Mouse (Mus musculus): ENCODE measurements around the gene Ythdf1. TPM values are rescaled to one million over a fixed set of nuclear protein-coding genes. Genes with fewer than 3 reads are reported as not detected.

The Ythdf1 gene
- polyA plus RNA-seq, 1 experiment from 2014 or later: 57.3 TPM

DNA sequence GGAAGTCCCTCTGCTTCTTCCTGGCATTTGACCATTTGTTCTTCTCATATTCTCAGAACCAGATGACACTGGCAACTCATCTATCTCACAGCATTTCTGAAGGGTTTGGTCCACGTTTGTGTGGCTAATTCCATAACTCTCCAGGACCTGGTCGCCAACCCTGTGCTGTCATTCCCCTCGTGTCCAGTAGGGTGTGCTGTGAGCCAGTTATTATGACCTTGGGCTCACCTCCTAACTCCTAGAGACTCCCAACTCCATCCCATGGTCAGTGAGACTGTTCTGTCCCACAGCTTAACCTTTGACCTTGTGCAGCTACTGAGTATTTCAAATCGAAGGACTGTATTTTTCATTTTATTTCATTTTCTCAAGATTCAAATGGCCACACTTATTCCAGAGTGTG is 4.4 kb upstream of the Ythdf1 start:
- H3K4me2 ChIP-seq (replicated peaks; ENCODE audit: low read depth, low read length): no peak overlapping the region
- ATAC-seq (ENCODE audit: low FRiP score): no peak
- H3K36me3 ChIP-seq (ENCODE audit: control insufficient read depth, insufficient read depth, low read length): no peaks in the 10 kb centered on the region
- H3K27me3 ChIP-seq (ENCODE audit: control insufficient read depth, insufficient read depth, low read length): no peaks in the 10 kb centered on the region
- 14% methylated on average over 4 of the region's 4 CpGs for WGBS
- no peaks in the 10 kb centered on the region for H3K4me1 ChIP-seq (replicated peaks; ENCODE audit: control insufficient read depth, insufficient read depth, low read length)
- no peak overlapping the region for H3K27ac ChIP-seq (ENCODE audit: low read depth, low read length)
- H3K9me3 ChIP-seq (ENCODE audit: control insufficient read depth, low read length): no peaks in the 10 kb centered on the region
- peak; percentile 89 for DNase-seq (ENCODE audit: low spot score)
- no peak overlapping the region for H3K9ac ChIP-seq (ENCODE audit: low read depth, low read length)
- no peak overlapping the region for H3K4me3 ChIP-seq (ENCODE audit: low read depth, low read length)

DNA sequence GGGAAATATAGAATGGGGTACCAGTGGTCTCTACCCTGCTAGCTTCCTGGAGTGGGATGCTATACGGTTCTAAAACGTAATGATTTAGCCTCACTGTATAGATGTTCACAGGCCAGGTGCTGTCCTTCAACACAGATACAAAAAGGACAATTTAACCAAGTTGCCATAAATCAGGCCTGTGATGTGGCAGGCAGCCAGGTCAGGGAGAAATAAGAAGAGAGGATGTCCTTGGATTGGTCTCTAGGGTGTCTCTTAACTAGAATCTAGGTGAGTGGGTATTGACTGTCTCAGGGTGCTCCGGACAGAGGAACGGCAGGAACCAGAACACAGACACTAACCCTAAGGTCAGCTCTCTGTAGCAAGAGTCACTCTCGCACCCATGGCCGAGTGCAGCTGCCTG is 2.0 kb upstream of the Ythdf1 start:
- no peak overlapping the region for H3K9ac ChIP-seq (ENCODE audit: low read depth, low read length)
- no peak overlapping the region for H3K4me3 ChIP-seq (ENCODE audit: low read depth, low read length)
- H3K36me3 ChIP-seq (ENCODE audit: control insufficient read depth, insufficient read depth, low read length): no peaks in the 10 kb centered on the region
- no peak for ATAC-seq (ENCODE audit: low FRiP score)
- no peaks in the 10 kb centered on the region for H3K27me3 ChIP-seq (ENCODE audit: control insufficient read depth, insufficient read depth, low read length)
- no peak overlapping the region for H3K4me2 ChIP-seq (replicated peaks; ENCODE audit: low read depth, low read length)
- no peaks in the 10 kb centered on the region for H3K9me3 ChIP-seq (ENCODE audit: control insufficient read depth, low read length)
- no peak overlapping the region for H3K27ac ChIP-seq (ENCODE audit: low read depth, low read length)
- no peak for DNase-seq (ENCODE audit: low spot score)
- 94% methylated on average over 6 of the region's 6 CpGs for WGBS
- no peaks in the 10 kb centered on the region for H3K4me1 ChIP-seq (replicated peaks; ENCODE audit: control insufficient read depth, insufficient read depth, low read length)

DNA sequence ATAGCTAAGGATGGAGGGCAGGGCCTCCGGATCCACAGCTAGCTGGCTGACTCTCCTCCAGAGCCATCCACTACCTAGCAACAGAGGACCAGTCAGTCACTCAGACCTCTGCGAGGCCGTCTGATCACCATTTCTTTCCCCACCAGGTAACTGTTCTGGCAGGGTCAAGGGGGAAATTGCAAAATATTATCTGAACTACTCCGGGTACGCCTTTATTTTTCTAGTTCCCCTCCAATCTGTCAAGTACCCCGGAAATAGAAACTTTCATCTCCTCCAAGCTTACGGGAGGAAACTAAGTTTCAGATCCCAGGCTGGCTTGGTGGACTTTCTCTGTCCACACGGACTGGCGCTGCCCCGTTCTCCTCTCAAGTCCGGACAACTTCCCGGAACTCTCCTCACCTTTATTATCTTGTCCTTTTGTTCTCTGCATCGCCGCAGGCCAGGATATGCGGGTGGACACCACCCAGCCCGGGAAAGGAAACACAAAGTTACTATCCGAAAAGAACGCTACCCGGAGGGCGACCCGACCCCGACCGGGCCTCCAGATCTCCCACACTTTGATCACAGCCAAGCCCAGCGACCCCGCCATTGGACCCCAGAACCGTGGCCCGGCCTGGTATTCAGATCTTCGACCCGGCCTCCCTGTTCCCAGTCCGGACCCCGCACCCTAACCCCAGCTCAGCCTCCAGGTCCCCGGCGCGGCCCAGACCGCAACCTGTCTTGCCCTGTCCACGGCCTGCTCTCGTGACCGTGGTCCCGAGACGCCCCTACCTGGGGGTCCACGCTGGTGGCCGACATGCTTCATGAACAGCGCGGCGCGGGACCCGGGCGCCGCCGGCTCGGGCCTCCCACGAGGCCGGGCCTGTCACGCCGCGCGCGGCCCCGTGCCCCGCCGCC is 588 bp downstream of the Ythdf1 start:
- Histone ChIP-seq H3K4me1 (replicated peaks; ENCODE audit: control insufficient read depth, insufficient read depth, low read length) (no peaks in the 10 kb centered on the region), H3K9ac (ENCODE audit: low read depth, low read length) (peak overlapping the region; percentile 96), H3K27me3 (ENCODE audit: control insufficient read depth, insufficient read depth, low read length) (no peaks in the 10 kb centered on the region), H3K4me2 (replicated peaks; ENCODE audit: low read depth, low read length) (peak overlapping the region; percentile 81), H3K36me3 (ENCODE audit: control insufficient read depth, insufficient read depth, low read length) (peaks cover 2% of the 10 kb centered on the region; the same call in 1 of the 2 replicates), H3K9me3 (ENCODE audit: control insufficient read depth, low read length) (no peaks in the 10 kb centered on the region), H3K27ac (ENCODE audit: low read depth, low read length) (peak overlapping the region; percentile 47; the same call in 1 of the 2 replicates), H3K4me3 (ENCODE audit: low read depth, low read length) (peak overlapping the region; percentile 100)
- DNase-seq (ENCODE audit: low spot score) (no peak), ATAC-seq (ENCODE audit: low FRiP score) (peak; percentile 68)
- WGBS: under 1% methylated on average over 53 of the region's 61 CpGs

DNA sequence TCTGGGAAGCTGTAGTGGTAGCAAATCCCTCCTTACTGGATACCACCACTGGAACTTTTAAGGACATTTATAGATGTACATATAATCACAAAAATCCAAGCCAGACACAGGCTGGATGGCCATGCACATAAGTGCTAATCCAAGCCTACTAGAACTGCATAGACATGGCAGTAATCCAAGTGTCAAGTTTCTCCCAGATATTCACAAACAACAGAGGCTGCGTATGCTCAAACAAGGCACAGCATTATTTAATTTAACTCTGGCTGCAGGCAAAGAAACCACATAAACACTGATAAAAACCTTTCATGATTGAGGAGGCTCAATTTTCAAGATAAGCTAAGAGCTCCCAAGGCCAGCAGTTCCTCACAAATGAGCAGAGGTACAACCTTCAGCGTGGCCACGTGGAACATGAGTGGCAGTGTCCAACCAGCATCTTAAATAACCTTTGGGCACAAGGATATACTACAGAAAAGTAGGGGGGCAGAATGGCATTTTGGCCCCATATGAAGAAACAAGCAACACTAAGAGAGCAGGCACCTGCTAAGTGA is 4.8 kb downstream of the Ythdf1 start:
- H3K4me2 ChIP-seq (replicated peaks; ENCODE audit: low read depth, low read length): no peak overlapping the region
- H3K36me3 ChIP-seq (ENCODE audit: control insufficient read depth, insufficient read depth, low read length): peaks cover 16% of the 10 kb centered on the region
- no peak overlapping the region for H3K27ac ChIP-seq (ENCODE audit: low read depth, low read length)
- no peak overlapping the region for H3K9ac ChIP-seq (ENCODE audit: low read depth, low read length)
- no peaks in the 10 kb centered on the region for H3K4me1 ChIP-seq (replicated peaks; ENCODE audit: control insufficient read depth, insufficient read depth, low read length)
- 93% methylated on average over 3 of the region's 3 CpGs for WGBS
- no peak for ATAC-seq (ENCODE audit: low FRiP score)
- H3K4me3 ChIP-seq (ENCODE audit: low read depth, low read length): no peak overlapping the region
- DNase-seq (ENCODE audit: low spot score): no peak
- H3K9me3 ChIP-seq (ENCODE audit: control insufficient read depth, low read length): no peaks in the 10 kb centered on the region
- H3K27me3 ChIP-seq (ENCODE audit: control insufficient read depth, insufficient read depth, low read length): no peaks in the 10 kb centered on the region

DNA sequence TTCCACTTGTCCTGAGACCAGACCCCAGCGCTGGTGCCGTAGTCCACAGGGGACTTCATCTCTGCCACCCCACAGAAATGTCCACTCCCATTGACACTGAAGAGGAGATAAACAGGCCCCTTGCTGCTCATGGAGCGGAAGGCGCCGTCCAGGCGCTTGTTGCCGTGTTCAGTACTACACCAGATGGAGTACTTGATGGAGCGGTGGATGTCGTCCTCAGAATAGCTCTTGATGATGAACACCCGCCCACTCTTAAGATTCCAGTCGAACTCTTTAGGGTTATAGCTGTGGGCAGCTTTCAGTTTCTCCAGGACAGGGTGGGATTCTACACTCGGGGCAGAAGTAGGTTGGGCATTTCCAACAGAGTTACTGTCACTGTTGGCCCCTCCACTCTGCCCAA is 9.8 kb downstream of the Ythdf1 start:
- Histone ChIP-seq H3K27ac (ENCODE audit: low read depth, low read length) (no peak overlapping the region), H3K4me3 (ENCODE audit: low read depth, low read length) (no peak overlapping the region), H3K9ac (ENCODE audit: low read depth, low read length) (no peak overlapping the region), H3K4me2 (replicated peaks; ENCODE audit: low read depth, low read length) (no peak overlapping the region), H3K4me1 (replicated peaks; ENCODE audit: control insufficient read depth, insufficient read depth, low read length) (no peaks in the 10 kb centered on the region), H3K27me3 (ENCODE audit: control insufficient read depth, insufficient read depth, low read length) (no peaks in the 10 kb centered on the region), H3K36me3 (ENCODE audit: control insufficient read depth, insufficient read depth, low read length) (peaks cover 17% of the 10 kb centered on the region), H3K9me3 (ENCODE audit: control insufficient read depth, low read length) (no peaks in the 10 kb centered on the region)
- WGBS: 93% methylated on average over 12 of the region's 12 CpGs
- DNase-seq (ENCODE audit: low spot score) (no peak), ATAC-seq (ENCODE audit: low FRiP score) (no peak)

DNA sequence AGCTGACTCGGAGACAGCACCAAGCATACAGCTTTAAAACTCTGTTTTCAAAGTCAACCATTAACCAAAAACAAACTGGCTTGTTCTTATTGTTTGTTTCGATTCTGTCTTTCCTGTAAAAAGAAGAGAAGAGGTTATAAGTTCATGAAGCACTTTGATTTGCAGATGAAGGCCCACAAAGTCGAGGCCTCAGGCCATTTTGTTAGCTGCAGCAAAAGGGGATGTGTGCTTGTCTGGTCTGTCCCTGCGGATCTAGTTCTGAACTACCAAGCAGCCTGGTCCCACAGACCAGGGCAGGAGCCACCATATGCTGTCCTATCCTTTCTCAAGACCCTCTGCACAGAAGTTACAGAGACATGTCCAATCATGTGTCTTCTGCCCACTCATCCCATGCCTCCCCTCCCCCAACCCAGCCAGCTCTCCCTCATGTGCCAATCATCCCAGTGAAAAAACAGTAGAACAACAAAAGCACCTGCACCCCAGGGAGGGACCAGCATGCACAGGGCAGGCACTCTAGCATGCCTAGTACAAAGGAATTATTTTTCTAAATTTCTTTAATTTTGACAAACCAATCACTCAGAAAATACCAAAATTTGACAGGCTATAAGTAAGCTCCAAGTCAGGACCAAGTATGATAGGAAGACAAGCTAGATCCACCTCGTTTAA is 15.1 kb downstream of the Ythdf1 start:
- Histone ChIP-seq H3K27me3 (ENCODE audit: control insufficient read depth, insufficient read depth, low read length) (no peaks in the 10 kb centered on the region), H3K4me1 (replicated peaks; ENCODE audit: control insufficient read depth, insufficient read depth, low read length) (no peaks in the 10 kb centered on the region), H3K36me3 (ENCODE audit: control insufficient read depth, insufficient read depth, low read length) (0 out of 2 replicates have a peak, but pooled peaks cover 2% of the 10 kb centered on the region), H3K4me3 (ENCODE audit: low read depth, low read length) (no peak overlapping the region), H3K9ac (ENCODE audit: low read depth, low read length) (no peak overlapping the region), H3K27ac (ENCODE audit: low read depth, low read length) (0 out of 2 replicates have a peak overlapping the region, but pooled peaks have one; percentile 24), H3K4me2 (replicated peaks; ENCODE audit: low read depth, low read length) (no peak overlapping the region), H3K9me3 (ENCODE audit: control insufficient read depth, low read length) (no peaks in the 10 kb centered on the region)
- 56% methylated on average over 5 of the region's 5 CpGs for WGBS
- DNase-seq (ENCODE audit: low spot score) (no peak), ATAC-seq (ENCODE audit: low FRiP score) (peak; percentile 71)

DNA sequence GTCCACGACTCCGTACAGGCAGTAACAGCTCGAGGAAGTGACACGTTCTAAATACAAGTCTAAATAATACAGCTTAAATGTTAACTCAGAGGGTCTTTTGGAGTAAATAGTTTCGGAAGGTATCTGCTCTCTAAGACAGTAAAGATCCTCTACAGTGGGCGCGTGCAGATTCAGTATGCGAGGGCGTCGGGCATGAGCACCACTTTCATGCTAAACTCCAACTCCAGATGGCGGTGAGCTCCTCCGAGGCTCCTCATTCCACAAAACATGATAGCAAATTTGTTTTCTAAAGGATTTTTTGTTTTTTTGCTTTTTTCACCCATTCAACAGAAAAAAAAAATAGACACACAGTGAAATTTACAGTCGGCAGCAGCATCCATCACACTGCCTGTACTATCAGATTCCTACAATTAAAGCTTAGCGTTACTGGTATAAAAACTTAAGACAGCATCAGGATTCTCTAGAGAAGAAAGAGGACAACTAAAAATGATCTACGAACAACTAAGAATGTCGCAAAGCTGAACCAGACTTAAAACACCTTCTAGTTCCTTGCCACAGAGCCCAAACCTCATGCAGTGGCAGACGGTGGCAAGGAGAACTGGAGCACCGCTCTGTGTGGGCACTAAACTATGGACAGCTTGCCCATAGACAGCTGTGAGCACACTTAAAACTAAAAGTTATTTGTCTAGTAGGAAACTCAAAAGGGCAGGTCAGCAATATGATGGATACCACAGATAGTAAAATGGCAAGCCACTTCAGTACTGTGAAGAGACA is 16.1 kb downstream of the Ythdf1 start:
- no peaks in the 10 kb centered on the region for H3K4me1 ChIP-seq (replicated peaks; ENCODE audit: control insufficient read depth, insufficient read depth, low read length)
- no peaks in the 10 kb centered on the region for H3K9me3 ChIP-seq (ENCODE audit: control insufficient read depth, low read length)
- WGBS: 93% methylated on average over 18 of the region's 18 CpGs
- no peak overlapping the region for H3K4me2 ChIP-seq (replicated peaks; ENCODE audit: low read depth, low read length)
- DNase-seq (ENCODE audit: low spot score) (no peak), ATAC-seq (ENCODE audit: low FRiP score) (no peak)
- no peak overlapping the region for H3K4me3 ChIP-seq (ENCODE audit: low read depth, low read length)
- H3K27ac ChIP-seq (ENCODE audit: low read depth, low read length): no peak overlapping the region
- H3K36me3 ChIP-seq (ENCODE audit: control insufficient read depth, insufficient read depth, low read length): 0 out of 2 replicates have a peak, but pooled peaks cover 2% of the 10 kb centered on the region
- H3K9ac ChIP-seq (ENCODE audit: low read depth, low read length): no peak overlapping the region
- H3K27me3 ChIP-seq (ENCODE audit: control insufficient read depth, insufficient read depth, low read length): no peaks in the 10 kb centered on the region

DNA sequence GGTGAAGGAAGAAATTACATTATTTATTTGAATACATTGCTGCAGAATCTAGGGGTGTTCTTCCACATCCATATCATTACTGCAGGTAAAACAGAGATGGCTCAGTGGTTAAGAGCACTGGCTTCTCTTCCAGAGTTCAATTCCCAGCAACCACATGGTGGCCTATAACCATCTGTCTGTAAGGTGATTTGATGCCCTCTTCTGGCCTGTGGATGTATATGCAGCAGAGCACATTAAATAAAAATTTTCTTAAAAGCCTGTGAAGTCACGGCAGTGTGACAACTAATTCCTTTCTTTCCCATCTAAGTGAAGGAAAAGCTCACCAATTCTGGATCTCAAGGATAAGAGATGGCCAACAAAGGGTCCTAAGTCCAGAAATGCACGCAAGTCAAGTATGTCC is 18.7 kb downstream of the Ythdf1 start:
- H3K9ac ChIP-seq (ENCODE audit: low read depth, low read length): no peak overlapping the region
- H3K4me1 ChIP-seq (replicated peaks; ENCODE audit: control insufficient read depth, insufficient read depth, low read length): no peaks in the 10 kb centered on the region
- DNase-seq (ENCODE audit: low spot score): peak; percentile 70
- WGBS: 44% methylated on average over 2 of the region's 2 CpGs
- H3K4me3 ChIP-seq (ENCODE audit: low read depth, low read length): no peak overlapping the region
- H3K27ac ChIP-seq (ENCODE audit: low read depth, low read length): no peak overlapping the region
- H3K9me3 ChIP-seq (ENCODE audit: control insufficient read depth, low read length): no peaks in the 10 kb centered on the region
- no peaks in the 10 kb centered on the region for H3K27me3 ChIP-seq (ENCODE audit: control insufficient read depth, insufficient read depth, low read length)
- ATAC-seq (ENCODE audit: low FRiP score): no peak
- H3K4me2 ChIP-seq (replicated peaks; ENCODE audit: low read depth, low read length): no peak overlapping the region
- 0 out of 2 replicates have a peak, but pooled peaks cover 2% of the 10 kb centered on the region for H3K36me3 ChIP-seq (ENCODE audit: control insufficient read depth, insufficient read depth, low read length)
